Mouse (Mus musculus): Measurements from ENCODE around the gene Me3.
"Not testable (repeated sequence)": the region's sequence is repeated elsewhere in the genome, so short reads cannot be mapped to it uniquely, and the experiment has no call there.

The Me3 gene

DNA sequence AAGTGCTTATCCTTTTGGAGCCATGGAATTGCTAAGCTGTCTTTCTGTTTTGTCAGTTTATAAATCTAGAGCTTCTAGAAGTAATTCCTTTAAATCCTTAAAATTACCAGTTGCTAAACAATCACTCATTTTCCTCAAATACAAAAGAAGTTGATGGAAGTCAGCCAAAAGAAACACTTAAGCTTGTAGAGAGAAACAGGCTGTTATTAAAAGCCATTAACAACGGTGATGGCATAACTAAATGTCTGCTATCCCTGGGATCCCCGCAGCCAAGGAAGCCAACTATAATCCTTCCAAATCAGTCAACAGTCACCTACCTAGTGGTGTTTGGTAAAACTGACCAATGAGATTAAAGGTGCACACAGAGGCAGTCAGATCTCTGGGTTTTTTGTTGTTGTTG, 98.3 kb downstream of the Me3 start:
- no peak for DNase-seq (ENCODE audit: low read depth, low spot score)

- not testable (repeated sequence) for DNase-seq (ENCODE audit: low read depth, low spot score)
Measured at GRCm38 (mm10) chr7:89731115-89731514, 98.9 kb downstream of the Me3 start.

DNA sequence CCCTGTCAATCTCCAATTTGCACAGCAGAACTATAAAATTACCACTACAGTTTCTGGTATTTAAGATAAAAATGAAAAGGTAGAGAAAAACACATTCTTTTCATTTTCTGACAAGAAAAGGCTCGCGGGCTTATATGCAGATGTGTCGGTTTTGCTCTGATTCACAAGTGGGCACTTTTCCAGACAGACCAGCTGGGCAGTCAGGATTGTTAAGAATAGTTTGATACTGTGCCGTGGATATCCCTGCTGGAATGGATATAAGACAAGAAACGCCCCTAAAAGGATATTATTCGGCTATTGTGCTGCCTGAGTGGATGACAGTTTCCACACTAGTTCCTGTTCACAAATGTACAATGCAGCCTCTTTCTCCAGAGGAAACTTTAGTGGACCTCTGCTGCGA, 116.2 kb downstream of the Me3 start:
- no peak for DNase-seq (ENCODE audit: low read depth, low spot score)

DNA sequence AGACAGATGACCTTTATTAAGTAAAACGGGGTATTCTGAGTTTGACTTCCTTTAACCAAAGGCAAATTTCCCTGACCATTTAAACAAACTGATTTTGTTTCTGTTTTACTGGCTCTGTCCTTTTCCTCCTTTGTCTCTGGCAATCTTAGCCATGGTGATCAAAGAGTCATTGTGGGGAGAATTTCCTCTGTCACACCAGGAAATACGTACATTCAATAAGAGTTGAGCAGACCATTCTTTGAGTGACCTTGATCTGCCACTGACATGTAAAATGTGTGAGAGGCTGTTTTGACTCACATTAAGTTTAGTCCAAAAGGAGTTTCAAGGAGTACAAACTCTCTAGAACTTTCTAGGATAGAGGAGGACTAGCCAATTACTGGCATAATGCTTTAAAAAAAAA, 117.0 kb downstream of the Me3 start:
- no peak for DNase-seq (ENCODE audit: low read depth, low spot score)

GRCm38 (mm10) chr7:89766678-89767508, 134.7 kb downstream of the Me3 start:
- DNase-seq (ENCODE audit: low read depth, low spot score), result no peak

DNA sequence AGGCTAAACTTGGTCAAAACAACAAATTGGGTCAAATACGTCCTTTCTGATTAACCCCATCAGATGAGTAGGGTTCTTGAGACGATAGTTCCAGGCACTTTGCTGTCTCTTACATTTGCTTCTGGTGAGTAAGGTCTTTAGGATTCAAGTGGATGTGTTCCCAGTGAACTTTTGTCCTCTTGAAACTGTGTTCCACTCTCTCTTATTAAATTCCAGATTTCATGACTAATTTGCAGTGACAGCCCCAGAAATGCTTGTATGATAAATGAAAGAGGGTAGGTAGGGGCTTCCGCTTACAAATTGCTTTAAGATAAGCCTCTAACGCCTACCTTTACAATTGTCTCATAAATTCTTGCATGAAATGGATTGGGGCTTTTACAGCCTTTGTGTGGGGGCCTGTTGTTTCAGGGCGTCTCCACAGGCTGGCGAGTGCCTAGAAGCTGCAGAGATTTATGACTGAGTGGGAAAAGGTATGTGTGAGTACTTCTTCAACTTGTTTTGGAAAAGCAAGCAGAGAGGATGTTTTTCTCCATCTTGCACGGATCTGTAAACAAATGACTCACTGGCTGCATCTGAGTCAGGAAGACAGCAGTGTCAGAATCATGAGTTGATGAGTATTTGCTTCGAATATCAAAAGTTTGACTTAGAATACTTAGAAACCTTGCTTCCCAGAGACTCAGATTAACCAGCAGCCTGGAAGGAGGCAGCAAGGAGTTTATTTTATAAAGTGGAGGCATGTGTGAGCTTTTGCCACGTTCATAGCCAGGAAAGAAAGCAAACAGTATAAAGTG, 137.1 kb downstream of the Me3 start:
- no peak for DNase-seq (ENCODE audit: low read depth, low spot score)

- DNase-seq (ENCODE audit: low read depth, low spot score), result no peak
Measured at GRCm38 (mm10) chr7:89770021-89770420, 137.8 kb downstream of the Me3 start.

DNA sequence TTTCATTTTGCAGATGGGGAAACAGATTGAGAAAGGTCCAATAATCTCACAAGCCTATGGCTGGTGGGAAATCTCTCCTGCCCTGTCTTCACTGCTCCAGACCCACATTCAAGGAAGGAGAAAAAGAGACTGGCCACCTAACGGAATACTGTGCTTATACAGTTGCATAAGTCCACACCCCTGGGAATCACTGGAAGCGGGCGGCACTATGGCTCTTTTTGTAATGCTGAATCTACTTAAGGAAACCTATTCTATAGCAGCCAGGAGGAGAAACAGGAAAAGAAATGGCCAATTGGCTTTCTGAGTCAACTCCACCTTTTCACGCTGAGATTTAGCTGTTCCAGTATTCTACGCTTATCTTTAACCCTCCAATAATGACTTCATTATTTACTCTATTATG, 140.7 kb downstream of the Me3 start:
- no peak for DNase-seq (ENCODE audit: low read depth, low spot score)

- no peak for DNase-seq (ENCODE audit: low read depth, low spot score)
Measured at GRCm38 (mm10) chr7:89773352-89773921, 141.2 kb downstream of the Me3 start.

DNA sequence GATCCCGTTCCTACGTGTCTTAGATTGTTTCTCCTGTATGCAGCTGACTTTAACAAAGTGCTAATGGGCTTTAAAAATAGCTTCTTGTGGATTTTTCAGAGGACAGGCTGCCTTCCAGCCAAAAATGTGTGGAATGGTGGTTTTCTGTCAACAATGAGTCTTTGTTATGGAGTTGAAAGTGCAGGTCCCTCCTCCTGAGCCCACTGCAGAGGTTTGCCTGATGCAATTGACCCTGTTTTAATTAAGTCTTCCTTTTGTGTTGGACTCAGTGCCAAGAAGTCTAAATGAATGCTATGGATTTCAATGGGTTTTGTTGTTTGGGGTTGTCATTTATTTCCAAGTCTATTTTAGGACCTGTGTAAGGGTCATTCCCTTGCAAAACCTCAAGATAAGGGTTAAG, 141.7 kb downstream of the Me3 start:
- DNase-seq (ENCODE audit: low read depth, low spot score), result no peak

- no peak for DNase-seq (ENCODE audit: low read depth, low spot score)
Measured at GRCm38 (mm10) chr7:89775848-89776247, 143.7 kb downstream of the Me3 start.

- no peak for DNase-seq (ENCODE audit: low read depth, low spot score)
Measured at GRCm38 (mm10) chr7:89781391-89781790, 149.2 kb downstream of the Me3 start.

- no peak for DNase-seq (ENCODE audit: low read depth, low spot score)
Measured at GRCm38 (mm10) chr7:89787735-89788134, 155.5 kb downstream of the Me3 start.

DNA sequence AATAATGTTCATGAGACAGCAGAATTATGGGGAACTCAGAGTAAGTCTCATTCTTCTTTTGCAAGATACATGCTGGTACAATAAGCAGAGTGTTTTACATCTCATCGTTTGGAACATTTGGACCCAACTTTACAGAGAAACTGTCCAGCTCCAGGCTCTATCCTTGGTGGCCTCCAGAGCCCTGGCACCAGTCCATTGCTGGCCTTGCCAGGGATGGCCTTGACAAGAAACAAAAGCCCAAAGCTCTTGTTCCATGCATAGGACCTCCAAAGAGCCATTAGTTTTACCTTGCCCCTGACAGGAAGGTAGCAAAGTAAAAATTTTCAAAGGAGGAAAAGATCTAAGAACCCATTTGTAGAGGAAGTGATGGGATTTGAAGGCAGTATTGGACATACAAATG, 160.4 kb downstream of the Me3 start:
- no peak for DNase-seq (ENCODE audit: low read depth, low spot score)

GRCm38 (mm10) chr7:89795366-89795765, 163.2 kb downstream of the Me3 start:
- no peak for DNase-seq (ENCODE audit: low read depth, low spot score)

DNA sequence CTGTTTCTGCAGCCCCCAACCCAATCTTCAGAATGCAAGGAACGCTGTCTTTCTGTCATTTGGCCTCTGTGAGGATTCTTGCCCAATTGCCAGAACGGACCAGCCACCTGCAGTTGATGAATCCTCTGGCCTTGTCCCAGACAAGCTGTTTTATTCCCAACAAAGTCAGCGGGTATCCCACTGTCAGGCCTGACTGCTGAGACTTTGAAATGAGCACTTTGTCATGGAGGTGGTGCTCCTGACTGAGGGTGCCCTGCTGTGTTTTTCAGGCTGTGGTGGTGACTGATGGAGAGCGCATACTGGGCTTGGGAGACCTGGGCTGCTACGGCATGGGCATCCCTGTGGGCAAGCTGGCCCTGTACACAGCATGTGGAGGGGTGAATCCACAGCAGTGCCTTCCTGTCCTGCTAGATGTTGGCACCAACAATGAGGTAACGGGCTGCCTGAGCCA, 164.2 kb downstream of the Me3 start:
- no peak for DNase-seq (ENCODE audit: low read depth, low spot score)

- DNase-seq (ENCODE audit: low read depth, low spot score), result no peak
Measured at GRCm38 (mm10) chr7:89798358-89799020, 166.3 kb downstream of the Me3 start.

- no peak for DNase-seq (ENCODE audit: low read depth, low spot score)
Measured at GRCm38 (mm10) chr7:89802447-89802846, 170.3 kb downstream of the Me3 start.

DNA sequence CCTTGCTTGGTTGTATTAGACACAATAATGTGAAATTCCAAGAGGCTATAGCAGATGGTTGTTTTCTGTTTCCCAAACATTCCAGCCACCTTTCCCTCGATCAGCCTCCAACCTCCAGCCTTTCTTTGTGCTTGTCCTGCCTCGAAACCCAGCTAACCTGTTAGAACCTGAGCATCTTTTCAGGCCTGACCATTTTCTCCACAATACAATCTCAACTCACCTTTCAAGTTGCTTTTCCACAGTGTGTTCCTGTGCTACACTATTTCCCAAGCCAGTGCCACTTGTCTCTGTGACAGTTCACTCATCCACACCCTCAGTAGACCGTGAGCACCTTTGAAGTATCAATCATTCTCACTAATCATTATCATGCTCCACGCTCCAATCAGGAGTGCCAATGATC, 171.8 kb downstream of the Me3 start:
- DNase-seq (ENCODE audit: low read depth, low spot score), result no peak

DNA sequence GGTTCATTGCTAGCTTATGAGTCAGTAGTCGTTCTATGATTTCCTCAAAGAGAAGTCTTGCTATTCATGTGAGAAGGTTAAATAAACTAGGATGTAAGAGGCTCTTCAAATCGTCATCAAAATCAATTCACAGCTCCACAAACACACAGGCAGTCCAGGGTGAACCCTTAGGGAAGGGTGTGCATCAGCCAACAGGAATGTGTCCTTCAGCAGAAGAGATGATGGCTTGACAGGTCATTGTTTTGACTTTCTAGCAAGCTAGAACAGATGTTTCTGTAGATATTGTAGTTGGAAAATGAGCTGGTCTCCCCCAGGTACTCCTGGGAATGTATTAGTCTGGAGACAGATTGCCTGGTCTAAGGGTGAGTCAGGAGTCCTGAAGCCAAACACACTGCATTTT, 177.2 kb downstream of the Me3 start:
- no peak for DNase-seq (ENCODE audit: low read depth, low spot score)

DNA sequence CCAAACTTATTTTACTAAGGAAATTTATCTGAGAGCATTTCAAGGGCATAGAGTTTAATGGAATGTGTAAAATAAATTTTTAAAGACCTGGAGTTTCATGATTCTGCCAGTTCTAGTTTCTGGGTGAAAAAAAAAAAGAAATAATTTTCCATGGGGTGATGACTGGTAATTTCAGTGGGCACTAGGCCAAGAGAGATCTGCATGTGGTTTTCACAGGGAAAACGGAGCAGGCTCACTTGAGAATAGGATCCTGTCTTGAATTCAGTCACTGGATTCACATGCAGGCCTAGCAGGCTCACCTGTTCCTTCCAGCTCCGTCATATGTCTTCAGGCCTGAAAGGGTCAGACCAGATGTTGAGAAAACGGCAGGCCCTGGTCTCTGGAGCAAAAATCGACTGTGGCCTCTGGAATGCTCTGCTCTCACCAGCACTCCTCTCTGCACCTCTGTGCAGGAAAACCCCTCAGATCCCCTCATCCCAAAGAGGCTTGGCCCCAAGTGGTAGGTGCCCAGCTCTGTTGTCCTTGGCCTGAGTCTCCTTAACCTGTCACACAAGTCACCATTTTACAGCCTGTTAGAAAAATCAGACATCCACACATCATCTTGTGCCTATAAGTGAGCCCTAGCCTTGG, 196.4 kb downstream of the Me3 start:
- no peak for DNase-seq (ENCODE audit: low read depth, low spot score)

DNA sequence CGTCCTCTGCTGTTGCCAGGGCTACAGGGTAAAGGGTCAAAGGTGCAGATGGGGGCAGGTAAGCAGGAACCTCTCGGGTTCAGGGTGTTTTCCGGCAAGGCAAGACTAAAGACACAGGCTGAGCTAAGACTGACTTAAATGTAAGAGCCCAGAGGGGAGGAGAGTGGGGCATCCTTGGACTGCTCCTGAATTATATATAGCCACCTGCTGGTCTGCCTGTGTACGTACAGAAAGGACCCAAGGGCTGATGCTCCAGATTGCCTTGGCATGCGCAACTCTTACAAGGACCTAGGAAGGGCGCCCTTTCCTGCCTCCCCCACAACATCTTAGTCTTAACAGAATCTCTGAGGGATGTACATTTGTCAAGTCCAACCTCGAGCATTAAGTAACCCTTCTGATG, 197.0 kb downstream of the Me3 start:
- peak; percentile 6 for DNase-seq (ENCODE audit: low read depth, low spot score)
